Mouse (Mus musculus) thymus, adult 2 months (tissue): ENCODE measurements at regions not wholly inside any gene's neighbourhood (a gene's known extent, or its start where the extent isn't known, plus 50 kb on each side); places are given as distances from the start of the nearest gene placed in this dataset.

ENCODE experiments used
- CTCF ChIP-seq: fragments of 200-500 bp; IDR thresholded peaks from 2 replicates; pipeline ENCODE4 v1.5.1; 2012; ENCODE audit warnings: mild to moderate bottlenecking, control low read depth, low read length, moderate library complexity, borderline replicate concordance; ENCODE audit not compliant: control insufficient read depth, poor library complexity, insufficient read depth; ENCODE audit errors: extremely low read depth
- POLR2A ChIP-seq: fragments of 200-500 bp; IDR thresholded peaks from 2 replicates; pipeline ENCODE4 v1.6.1; 2012; ENCODE audit warnings: mild to moderate bottlenecking, low read length, control low read depth, moderate library complexity; ENCODE audit not compliant: control insufficient read depth, poor library complexity, insufficient read depth; ENCODE audit errors: extremely low read depth

DNA sequence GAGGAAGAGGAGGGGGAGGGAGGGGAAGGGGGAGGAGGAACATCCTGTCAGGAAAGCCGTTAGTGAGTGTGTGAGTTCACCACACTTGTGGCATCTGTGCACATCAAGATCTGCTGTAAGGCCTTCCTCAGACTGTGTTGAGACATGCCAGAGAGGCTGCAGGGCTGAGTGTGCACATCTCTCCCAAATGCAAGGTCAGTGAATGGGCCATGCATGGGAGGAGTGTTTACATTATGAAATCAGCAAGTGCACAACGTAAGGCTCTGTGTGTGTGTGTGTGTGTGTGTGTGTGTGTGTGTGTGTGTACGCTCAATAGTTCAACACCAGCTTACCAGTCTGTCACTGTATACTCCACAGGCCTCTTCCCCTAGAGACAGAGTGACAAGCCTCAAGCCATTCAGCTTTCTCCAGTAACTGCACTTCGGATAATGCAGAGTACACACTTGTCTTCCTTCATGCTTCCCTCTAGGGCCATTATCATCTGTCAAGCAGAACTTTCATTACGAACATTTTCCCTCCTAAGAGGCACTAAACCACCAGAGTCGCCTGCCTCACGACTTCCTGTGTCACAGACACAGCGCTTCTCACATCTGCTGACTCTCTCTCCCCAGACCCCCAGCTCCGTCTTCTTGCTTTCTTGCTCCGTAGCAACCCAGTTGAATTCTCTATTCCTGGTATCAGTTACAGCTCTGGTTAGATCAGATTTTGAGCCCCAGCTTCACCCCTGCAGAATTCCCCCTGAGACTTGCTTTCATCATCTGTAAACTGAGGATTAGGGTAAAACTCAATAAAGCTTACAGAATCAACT lies 368.4 kb downstream of the Cd83 start:
- TF ChIP-seq CTCF (no peak), POLR2A (no peak)
